Mouse (Mus musculus): ENCODE data around the gene Phf3. TPM values are rescaled to one million over a fixed set of nuclear protein-coding genes. Genes with fewer than 3 reads are reported as not detected.
"Not testable (repeated sequence)": the region's sequence is repeated elsewhere in the genome, so short reads cannot be mapped to it uniquely, and the experiment has no call there.

Phf3 gene
- total RNA-seq (2021) = 10 to 100 TPM; 96.7 to 99.0 TPM
- long read RNA-seq, experiment 1, partial matches to known transcripts = 3 of 5 reads
- long read RNA-seq, experiment 1, other reads (novel, unspliced or antisense) = 2 of 5 reads
- long read RNA-seq, experiment 2, full-length matches to known transcripts = 6 of 42 reads
- long read RNA-seq, experiment 2, partial matches to known transcripts = 22 of 42 reads
- long read RNA-seq, experiment 2, other reads (novel, unspliced or antisense) = 14 of 42 reads

GRCm38 (mm10) chr1:30873541-30874260 is at the start of gene Phf3:
TSS of gene Phf3 (minus strand) at chr1:30873921.
- DNase-seq (ENCODE audit: low spot score in 2 of 2) = peak; percentile 71 to 81

GRCm38 (mm10) chr1:30922237-30922636 is 48.5 kb upstream of the Phf3 start:
- DNase-seq (ENCODE audit: low spot score in 2 of 2) = no peak

DNA sequence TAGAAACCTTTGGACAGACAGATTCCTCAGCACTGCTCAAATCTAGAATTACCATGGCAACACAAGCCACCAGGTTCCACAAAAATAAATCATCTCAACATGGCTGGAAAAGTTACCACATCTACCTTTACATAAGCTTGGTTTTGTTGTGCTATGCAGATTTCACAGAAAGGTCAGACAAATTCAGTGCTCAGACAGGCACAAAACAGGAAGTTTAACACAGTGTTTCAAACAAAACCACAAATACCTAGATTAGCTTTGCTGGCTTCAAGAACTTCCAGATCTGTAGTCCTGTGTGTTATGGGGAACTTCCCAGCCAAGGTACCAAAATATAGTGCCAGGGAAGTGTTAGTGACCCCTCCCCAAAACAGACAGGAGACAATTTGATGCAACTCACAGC is 47.5 kb upstream of the Phf3 start:
- DNase-seq (ENCODE audit: low spot score in 2 of 2) = no peak

DNA sequence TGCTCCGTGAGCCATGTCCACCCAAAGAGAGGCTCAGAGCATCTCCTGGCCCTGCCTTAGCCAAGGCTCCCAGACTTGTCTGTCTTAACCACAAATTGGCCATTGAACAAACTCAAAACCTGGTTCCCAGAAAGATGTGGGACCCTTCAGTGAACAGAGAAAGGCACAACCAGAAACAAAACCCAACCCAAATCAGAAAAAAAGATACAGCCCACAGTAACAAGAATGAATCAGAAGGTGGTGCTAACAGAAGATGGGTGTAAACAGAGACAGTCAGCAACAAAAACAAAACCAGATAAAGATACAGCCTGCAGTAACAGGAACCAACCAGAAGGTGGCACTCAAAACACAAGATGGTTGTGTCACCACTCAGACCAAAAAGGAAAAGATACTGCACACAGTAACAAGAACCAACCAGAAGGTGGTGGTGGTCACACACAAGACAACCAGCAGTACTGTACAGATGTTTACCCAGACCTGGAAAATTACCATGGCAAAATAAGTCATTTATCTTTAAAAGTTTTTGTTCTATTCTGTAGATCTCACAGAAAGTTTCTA is 47.0 kb upstream of the Phf3 start:
- DNase-seq (ENCODE audit: low spot score in 2 of 2) = no peak

GRCm38 (mm10) chr1:30910172-30910571 is 36.5 kb upstream of the Phf3 start:
- DNase-seq (ENCODE audit: low spot score in 2 of 2) = no peak

DNA sequence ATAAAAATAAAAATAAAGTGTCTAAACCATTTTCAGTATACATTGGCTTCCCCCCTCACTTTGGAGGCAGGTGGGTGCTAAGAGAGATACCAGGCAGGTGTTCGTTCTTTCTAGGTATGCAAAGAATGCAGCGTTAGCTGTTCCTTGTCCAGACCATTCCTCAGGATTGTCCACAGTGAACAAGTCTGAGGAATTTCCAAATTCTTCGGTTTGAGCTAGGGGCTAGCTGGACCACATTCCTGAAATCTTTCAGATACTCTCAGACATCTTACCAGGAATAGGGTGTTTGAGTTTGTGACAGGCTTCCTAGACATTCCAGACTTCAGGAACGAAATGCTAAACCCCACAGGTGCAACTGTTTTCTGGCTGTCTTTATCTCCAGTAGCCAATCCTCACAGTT is 35.1 kb upstream of the Phf3 start:
- DNase-seq (ENCODE audit: low spot score in 2 of 2) = no peak

DNA sequence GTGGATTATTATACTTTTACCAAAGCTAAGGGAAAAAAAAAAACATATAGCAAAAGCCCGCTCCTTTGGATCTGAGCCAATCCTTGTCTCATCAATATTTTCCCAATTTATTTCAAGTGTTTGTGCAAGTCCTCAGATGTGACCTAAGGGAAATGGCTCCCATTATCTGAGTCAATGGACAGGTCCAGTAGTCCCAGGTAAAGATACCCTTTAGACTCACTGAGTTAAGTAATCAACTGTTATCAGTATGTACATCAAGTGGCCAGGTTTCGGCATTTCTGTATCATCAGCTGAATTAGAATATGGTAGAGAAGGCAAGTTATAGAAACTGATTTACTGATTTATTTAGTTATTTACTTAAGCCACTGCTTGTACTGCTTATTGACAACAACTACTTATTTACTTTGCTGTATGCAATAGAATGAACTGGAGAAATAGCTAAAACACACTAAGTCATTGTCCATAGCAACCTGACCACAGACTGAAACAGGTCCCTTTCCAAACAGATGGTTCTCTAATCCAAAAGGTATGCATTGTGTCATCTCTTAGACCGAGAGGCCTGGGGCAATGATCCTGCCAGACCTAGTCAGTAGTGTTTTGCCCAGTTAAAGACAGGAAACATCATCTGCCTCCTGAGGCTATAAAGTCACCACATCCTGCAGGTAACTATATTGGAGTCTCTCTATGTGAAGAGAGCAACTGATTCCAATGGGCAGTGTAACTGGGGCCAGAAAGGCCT is 29.9 kb upstream of the Phf3 start:
- DNase-seq (ENCODE audit: low spot score in 2 of 2) = no peak

- no peak for DNase-seq (ENCODE audit: low spot score in 2 of 2)
These were observed 25.0 kb upstream of the Phf3 start for GRCm38 (mm10) chr1:30898691-30899090.

- DNase-seq (ENCODE audit: low spot score in 2 of 2) = not testable (repeated sequence)
These were observed 21.6 kb upstream of the Phf3 start for GRCm38 (mm10) chr1:30895366-30895765.

DNA sequence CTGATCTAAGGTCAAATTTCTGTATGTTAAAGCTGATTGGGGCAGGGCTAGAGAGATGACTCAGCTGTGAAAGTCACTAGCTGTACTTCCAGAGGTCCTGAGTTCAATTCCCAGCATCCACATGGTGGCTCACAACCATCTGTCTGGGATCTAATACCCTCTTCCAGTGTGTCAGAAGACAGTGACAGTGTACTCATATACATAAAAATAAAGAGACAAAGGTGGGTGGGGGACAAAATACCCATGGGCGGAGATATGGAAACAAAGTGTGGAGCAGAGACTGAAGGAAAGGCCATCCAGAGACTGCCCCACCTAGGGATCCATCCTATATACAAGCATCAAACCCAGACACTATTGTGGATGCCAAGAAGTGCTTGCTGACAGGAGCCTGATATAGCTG is 10.1 kb upstream of the Phf3 start:
- DNase-seq (ENCODE audit: low spot score in 2 of 2) = not testable (repeated sequence)

DNA sequence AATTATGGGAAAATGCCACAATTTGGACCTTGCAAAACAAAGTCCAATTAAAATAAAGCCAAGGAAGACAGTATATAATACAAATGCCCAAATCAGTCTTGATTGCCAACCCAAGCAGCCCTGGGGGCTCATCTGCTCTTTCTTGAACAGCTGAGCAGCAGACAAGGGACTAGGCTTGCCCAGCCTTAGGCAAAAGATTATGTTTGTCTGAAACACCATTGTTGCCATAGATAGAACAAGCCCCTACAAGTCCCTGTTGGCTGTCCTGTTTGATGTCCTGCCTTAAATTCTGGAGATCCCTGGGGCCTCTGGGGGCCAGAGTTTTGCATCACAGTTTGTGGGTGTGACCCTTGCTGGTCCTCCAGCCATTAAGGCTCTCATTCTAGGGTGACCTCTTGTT is 2.0 kb upstream of the Phf3 start:
- no peak for DNase-seq (ENCODE audit: low spot score in 2 of 2)

DNA sequence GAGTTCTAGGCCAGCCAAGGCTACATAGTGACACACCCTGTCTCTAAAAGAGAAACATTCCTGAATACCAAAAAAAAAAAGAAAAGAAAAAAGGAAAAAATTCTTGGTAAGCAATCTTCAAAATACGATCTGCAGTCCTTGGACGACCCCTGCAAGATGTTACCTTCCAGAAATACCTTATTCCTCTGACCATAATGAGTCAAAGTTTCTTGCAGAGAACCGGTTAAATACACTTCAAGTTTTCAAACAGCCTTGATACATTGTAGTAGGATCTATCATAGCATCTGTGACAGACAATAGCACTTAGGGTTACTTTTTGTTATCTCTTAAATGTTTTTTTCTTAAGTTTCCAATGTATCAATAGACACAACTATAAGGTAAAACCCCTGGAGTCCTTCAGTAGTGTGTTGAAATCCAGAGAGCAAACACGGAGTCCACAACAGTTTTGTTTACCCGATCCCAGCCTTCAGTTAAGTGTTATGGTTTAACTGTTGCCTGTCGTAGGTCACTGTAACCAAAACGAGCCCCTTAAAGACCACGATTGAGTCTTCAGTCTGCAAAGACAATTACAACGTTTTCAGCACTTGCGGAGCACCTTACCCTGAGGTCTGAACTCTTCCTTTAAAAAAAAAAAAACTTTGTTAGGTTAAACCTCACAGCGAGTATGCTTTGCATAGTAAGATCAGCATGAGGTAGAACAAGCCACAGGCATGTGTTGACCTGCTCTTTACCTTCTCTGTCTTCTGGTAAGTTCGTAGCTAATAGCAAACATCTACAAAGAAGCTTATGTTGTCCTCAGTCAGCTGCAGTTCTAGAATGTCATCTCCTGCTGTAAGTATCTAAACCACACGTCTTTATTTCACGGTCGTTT is 775 bp upstream of the Phf3 start:
- no peak for DNase-seq (ENCODE audit: low spot score in 2 of 2)

DNA sequence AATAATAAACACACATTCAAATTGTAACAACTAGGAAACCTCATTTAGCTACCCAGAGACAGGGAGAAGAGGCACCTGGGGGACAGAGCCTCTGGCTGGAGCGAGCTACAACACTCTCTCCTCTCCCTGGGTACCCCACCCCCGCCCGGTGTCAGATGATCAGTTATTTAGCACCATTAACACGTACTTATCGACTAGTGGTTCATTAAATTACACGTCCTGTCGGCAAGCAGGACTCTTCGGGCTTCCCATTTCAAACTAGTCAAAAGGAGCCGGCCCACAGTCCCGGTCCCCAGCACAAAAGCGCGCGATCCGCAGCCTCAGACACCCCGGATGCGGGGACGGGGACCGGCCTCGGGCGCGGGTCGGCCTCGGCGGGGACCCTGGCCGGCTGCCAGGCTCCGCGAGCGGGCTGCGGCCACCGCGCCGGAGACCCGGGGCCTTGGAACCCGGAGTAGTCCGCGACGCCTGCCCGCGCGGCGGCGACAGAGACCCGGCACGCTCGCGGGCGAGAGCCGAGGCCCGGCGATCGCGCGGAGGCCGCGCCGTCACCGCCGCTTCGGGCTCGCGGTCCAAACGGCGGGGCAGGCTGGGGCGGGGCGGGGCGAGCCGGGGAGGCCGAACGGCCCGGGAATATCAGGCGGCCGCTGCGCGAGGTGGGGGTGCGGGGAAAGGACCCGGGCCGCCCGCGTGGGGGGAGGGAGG is 733 bp downstream of the Phf3 start:
- no peak for DNase-seq (ENCODE audit: low spot score in 2 of 2)

DNA sequence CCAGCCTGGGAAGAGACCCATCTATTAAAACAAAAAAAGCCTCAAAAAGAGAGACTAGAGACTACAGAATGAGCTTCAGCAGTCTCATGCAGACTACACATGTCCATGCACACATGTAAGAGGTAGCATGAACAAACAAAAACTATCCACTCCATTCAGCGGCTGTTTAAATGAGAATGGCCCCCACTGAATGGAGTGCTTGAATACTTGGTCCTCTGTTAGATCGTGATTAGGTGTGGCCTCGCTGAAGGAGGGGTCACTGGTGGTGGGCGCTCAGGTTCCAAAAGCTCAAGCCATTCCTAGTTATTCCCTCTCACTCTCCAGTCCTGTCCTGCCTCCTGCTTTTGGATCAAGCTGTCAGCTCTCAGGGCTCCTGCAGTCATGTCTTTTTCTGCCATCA is 5.9 kb downstream of the Phf3 start:
- no peak for DNase-seq (ENCODE audit: low spot score in 2 of 2)

DNA sequence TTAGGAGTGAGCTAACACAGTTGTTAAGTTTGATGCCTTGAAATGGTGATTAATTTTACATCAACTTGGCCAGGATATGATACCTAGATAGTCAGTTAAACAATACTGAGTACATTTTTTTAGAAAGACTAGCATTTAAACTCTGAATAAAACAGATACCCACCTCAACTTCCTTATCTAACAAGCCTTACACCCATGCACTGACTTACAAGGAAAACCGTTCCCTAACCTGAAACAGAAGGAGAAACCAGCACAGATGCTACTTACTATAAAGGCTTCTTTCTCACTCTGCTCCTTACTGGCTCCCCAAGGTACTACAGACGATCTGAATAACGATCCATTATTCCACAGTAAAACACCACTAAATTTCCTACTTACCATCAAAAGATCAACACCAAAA is 21.2 kb downstream of the Phf3 start:
- no peak for DNase-seq (ENCODE audit: low spot score in 2 of 2)

- DNase-seq (ENCODE audit: low spot score in 2 of 2) = no peak
These were observed 21.8 kb downstream of the Phf3 start for GRCm38 (mm10) chr1:30851920-30852319.

GRCm38 (mm10) chr1:30850906-30851305 is 22.8 kb downstream of the Phf3 start:
- no peak for DNase-seq (ENCODE audit: low spot score in 2 of 2)

DNA sequence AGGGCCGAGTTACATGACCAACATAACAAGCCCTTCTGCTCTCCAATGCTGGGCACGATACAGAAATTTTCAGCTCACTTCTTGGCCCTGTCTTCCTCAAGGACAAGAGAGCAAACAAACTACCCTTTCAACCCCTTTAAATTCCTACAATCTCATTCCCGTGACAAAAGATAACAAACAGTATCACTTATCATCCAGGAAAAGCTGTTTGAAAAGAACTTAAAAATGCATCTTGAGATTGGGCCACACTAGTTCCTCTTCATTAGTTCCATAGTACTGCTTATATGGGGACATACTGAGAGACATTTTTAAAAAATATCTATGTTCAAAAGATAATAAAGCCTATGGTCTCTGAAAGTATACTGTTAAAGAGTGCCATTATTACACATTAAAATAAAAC is 23.8 kb downstream of the Phf3 start:
- no peak for DNase-seq (ENCODE audit: low spot score in 2 of 2)

- no peak for DNase-seq (ENCODE audit: low spot score in 2 of 2)
These were observed 26.0 kb downstream of the Phf3 start for GRCm38 (mm10) chr1:30847706-30848105.

- no peak for DNase-seq (ENCODE audit: low spot score in 2 of 2)
These were observed 34.1 kb downstream of the Phf3 start for GRCm38 (mm10) chr1:30839662-30840061.

Data from adrenal gland, postnatal 4 days (tissue).